Mouse (Mus musculus): ENCODE data around the gene Tmem231. TPM values are rescaled to one million over a fixed set of nuclear protein-coding genes. Genes with fewer than 3 reads are reported as not detected.

The Tmem231 gene
- polyA plus RNA-seq, 1 experiment = 2.1 TPM

- no peaks in the 10 kb centered on the region for H3K36me3 ChIP-seq (ENCODE audit: control insufficient read depth, insufficient read depth, low read length)
- 88% methylated on average over 2 of the region's 2 CpGs for WGBS
- H3K4me1 ChIP-seq (ENCODE audit: control insufficient read depth, insufficient read depth, insufficient read length) = no peaks in the 10 kb centered on the region; the same call in 1 of the 2 replicates
- H3K4me3 ChIP-seq (ENCODE audit: extremely low read depth, insufficient read depth, insufficient read length) = no peak overlapping the region
- TF ChIP-seq POLR2A (IDR thresholded peaks at IDR 0.05; ENCODE audit: low read depth, low read length) = no peak
- TF ChIP-seq CTCF (IDR thresholded peaks at IDR 0.05; ENCODE audit: extremely low read depth, insufficient read depth, insufficient read length, insufficient replicate concordance) = peak; percentile 1; the same call in 1 of the 2 replicates
- no peak overlapping the region for H3K27ac ChIP-seq (ENCODE audit: insufficient read depth, low read length)
- no peak for DNase-seq (ENCODE audit: low read depth in 1 of 2, low spot score in 2 of 2)
- H3K27me3 ChIP-seq (ENCODE audit: control insufficient read depth, insufficient read depth, low read length) = no peaks in the 10 kb centered on the region
Measured at GRCm38 (mm10) chr8:111919663-111920062, 14.0 kb downstream of the Tmem231 start.

GRCm38 (mm10) chr8:111912860-111913432 lies 20.7 kb downstream of the Tmem231 start:
- Histone ChIP-seq H3K36me3 (ENCODE audit: control insufficient read depth, insufficient read depth, low read length) (no peaks in the 10 kb centered on the region), H3K27ac (ENCODE audit: insufficient read depth, low read length) (no peak overlapping the region), H3K27me3 (ENCODE audit: control insufficient read depth, insufficient read depth, low read length) (peaks cover 4% of the 10 kb centered on the region), H3K4me3 (ENCODE audit: extremely low read depth, insufficient read depth, insufficient read length) (no peak overlapping the region), H3K4me1 (ENCODE audit: control insufficient read depth, insufficient read depth, insufficient read length) (no peaks in the 10 kb centered on the region; the same call in 1 of the 2 replicates)
- WGBS = 47% methylated on average over 12 of the region's 12 CpGs
- TF ChIP-seq CTCF (IDR thresholded peaks at IDR 0.05; ENCODE audit: extremely low read depth, insufficient read depth, insufficient read length, insufficient replicate concordance) (no peak), POLR2A (IDR thresholded peaks at IDR 0.05; ENCODE audit: low read depth, low read length) (no peak)
- no peak for DNase-seq (ENCODE audit: low read depth in 1 of 2, low spot score in 2 of 2)

GRCm38 (mm10) chr8:111911572-111911971 lies 22.1 kb downstream of the Tmem231 start:
- Histone ChIP-seq H3K36me3 (ENCODE audit: control insufficient read depth, insufficient read depth, low read length) (no peaks in the 10 kb centered on the region), H3K4me3 (ENCODE audit: extremely low read depth, insufficient read depth, insufficient read length) (no peak overlapping the region), H3K27me3 (ENCODE audit: control insufficient read depth, insufficient read depth, low read length) (peaks cover 4% of the 10 kb centered on the region), H3K4me1 (ENCODE audit: control insufficient read depth, insufficient read depth, insufficient read length) (no peaks in the 10 kb centered on the region; the same call in 1 of the 2 replicates), H3K27ac (ENCODE audit: insufficient read depth, low read length) (no peak overlapping the region)
- WGBS = 71% methylated on average over 7 of the region's 7 CpGs
- TF ChIP-seq POLR2A (IDR thresholded peaks at IDR 0.05; ENCODE audit: low read depth, low read length) = no peak
- TF ChIP-seq CTCF (IDR thresholded peaks at IDR 0.05; ENCODE audit: extremely low read depth, insufficient read depth, insufficient read length, insufficient replicate concordance) = no peak
- DNase-seq (ENCODE audit: low read depth in 1 of 2, low spot score in 2 of 2) = no peak

- Histone ChIP-seq H3K4me1 (ENCODE audit: control insufficient read depth, insufficient read depth, insufficient read length) (no peaks in the 10 kb centered on the region; the same call in 1 of the 2 replicates), H3K27ac (ENCODE audit: insufficient read depth, low read length) (no peak within 1 kb of the TSS), H3K27me3 (ENCODE audit: control insufficient read depth, insufficient read depth, low read length) (peaks cover 4% of the 10 kb centered on the region), H3K36me3 (ENCODE audit: control insufficient read depth, insufficient read depth, low read length) (no peaks in the 10 kb centered on the region), H3K4me3 (ENCODE audit: extremely low read depth, insufficient read depth, insufficient read length) (no peak within 1 kb of the TSS)
- no peak for DNase-seq (ENCODE audit: low read depth in 1 of 2, low spot score in 2 of 2)
- 22% methylated on average over 45 of the region's 47 CpGs for WGBS
- TF ChIP-seq POLR2A (IDR thresholded peaks at IDR 0.05; ENCODE audit: low read depth, low read length) = no peak
Measured at GRCm38 (mm10) chr8:111909621-111910450, 23.8 kb downstream of the Tmem231 start, which contains the start of gene Chst5. Gene Chst5, minus strand, starts transcription at chr8:111910447.

GRCm38 (mm10) chr8:111905500-111906121 lies 28.1 kb downstream of the Tmem231 start:
- no peak overlapping the region for H3K4me3 ChIP-seq (ENCODE audit: extremely low read depth, insufficient read depth, insufficient read length)
- no peak for TF ChIP-seq POLR2A (IDR thresholded peaks at IDR 0.05; ENCODE audit: low read depth, low read length)
- H3K4me1 ChIP-seq (ENCODE audit: control insufficient read depth, insufficient read depth, insufficient read length) = no peaks in the 10 kb centered on the region
- no peaks in the 10 kb centered on the region for H3K36me3 ChIP-seq (ENCODE audit: control insufficient read depth, insufficient read depth, low read length)
- no peak overlapping the region for H3K27ac ChIP-seq (ENCODE audit: insufficient read depth, low read length)
- peaks cover 2% of the 10 kb centered on the region; the same call in 1 of the 2 replicates for H3K27me3 ChIP-seq (ENCODE audit: control insufficient read depth, insufficient read depth, low read length)
- WGBS = 38% methylated on average over 7 of the region's 8 CpGs
- no peak for DNase-seq (ENCODE audit: low read depth in 1 of 2, low spot score in 2 of 2)

- H3K36me3 ChIP-seq (ENCODE audit: control insufficient read depth, insufficient read depth, low read length) = no peaks in the 10 kb centered on the region
- 68% methylated on average over 5 of the region's 5 CpGs for WGBS
Measured at GRCm38 (mm10) chr8:111902080-111902479, 31.6 kb downstream of the Tmem231 start.

More at GRCm38 (mm10) chr8:111902080-111902479, 31.6 kb downstream of the Tmem231 start:
- no peak for TF ChIP-seq CTCF (IDR thresholded peaks at IDR 0.05; ENCODE audit: extremely low read depth, insufficient read depth, insufficient read length, insufficient replicate concordance)
- no peak for TF ChIP-seq POLR2A (IDR thresholded peaks at IDR 0.05; ENCODE audit: low read depth, low read length)
- Histone ChIP-seq H3K27ac (ENCODE audit: insufficient read depth, low read length) (no peak overlapping the region), H3K4me3 (ENCODE audit: extremely low read depth, insufficient read depth, insufficient read length) (no peak overlapping the region), H3K27me3 (ENCODE audit: control insufficient read depth, insufficient read depth, low read length) (no peaks in the 10 kb centered on the region), H3K4me1 (ENCODE audit: control insufficient read depth, insufficient read depth, insufficient read length) (no peaks in the 10 kb centered on the region)
- DNase-seq (ENCODE audit: low read depth in 1 of 2, low spot score in 2 of 2) = no peak

Data from spleen, adult 2 months (tissue).